Mouse (Mus musculus): ENCODE measurements around the gene Dmrt3.

GRCm38 (mm10) chr19:25569778-25570177 is 40.3 kb upstream of the Dmrt3 start:
- no peak for TF ChIP-seq ZKSCAN1 (IDR thresholded peaks at IDR 0.05; ENCODE audit: borderline replicate concordance, low read depth, low read length)
- no peak for TF ChIP-seq UBTF (IDR thresholded peaks at IDR 0.05; ENCODE audit: low read depth, low read length)
- no peak for TF ChIP-seq MAFK (IDR thresholded peaks at IDR 0.05; ENCODE audit: insufficient replicate concordance, low read length)
- no peak for TF ChIP-seq CTCF (conservative IDR thresholded peaks at IDR 0.05 in 1 of 2, IDR thresholded peaks at IDR 0.05 in 1 of 2; ENCODE audit: low read depth in 2 of 2, low read length in 2 of 2)
- TF ChIP-seq KAT2A (IDR thresholded peaks at IDR 0.05; ENCODE audit: insufficient replicate concordance, low read length) = no peak
- no peak for TF ChIP-seq BHLHE40 (IDR thresholded peaks at IDR 0.05; ENCODE audit: low read depth, low read length)
- no peak for TF ChIP-seq ETS1 (conservative IDR thresholded peaks at IDR 0.05; ENCODE audit: low read depth, low read length)
- no peak for TF ChIP-seq MAX (IDR thresholded peaks at IDR 0.05; ENCODE audit: low read length)
- no peak for TF ChIP-seq ELF1 (IDR thresholded peaks at IDR 0.05; ENCODE audit: low read depth, low read length)
- TF ChIP-seq POLR2AphosphoS2 (IDR thresholded peaks at IDR 0.05; ENCODE audit: low read depth, low read length) = no peak
- no peak for TF ChIP-seq MYC (IDR thresholded peaks at IDR 0.05; ENCODE audit: low read depth, low read length)
- TF ChIP-seq RCOR1 (conservative IDR thresholded peaks at IDR 0.05; ENCODE audit: low read depth, low read length) = no peak
- TF ChIP-seq TBP (conservative IDR thresholded peaks at IDR 0.05; ENCODE audit: low read depth, low read length) = no peak
